Mouse (Mus musculus): ENCODE measurements around the gene Fam83c. TPM values are rescaled to one million over a fixed set of nuclear protein-coding genes. Genes with fewer than 3 reads are reported as not detected.

Gene Fam83c
- not detected in 2 replicates for polyA plus RNA-seq (2012; ENCODE audit: low replicate concordance)

DNA sequence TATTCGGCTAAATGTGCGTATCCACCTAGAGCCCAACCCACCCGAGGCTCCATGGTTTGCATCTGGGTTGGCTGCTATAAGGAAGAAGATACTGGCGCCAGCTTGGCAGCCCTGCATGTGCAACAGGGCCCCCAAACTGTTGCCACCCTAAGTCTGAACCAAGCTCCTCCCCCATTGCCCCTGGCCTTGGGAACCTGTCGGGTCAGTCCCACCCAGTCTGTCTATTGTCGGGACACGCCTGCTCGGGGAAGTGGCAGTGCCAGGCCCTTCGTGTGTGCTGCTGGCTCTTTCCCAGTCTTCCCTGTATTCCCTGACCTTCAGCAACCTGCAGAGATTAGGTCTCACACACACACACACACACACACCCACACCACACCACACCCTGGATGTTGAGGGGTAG, at the start of gene Fam83c:
Gene Fam83c, minus strand, starts transcription at position 123 of the 400 bp plus-strand sequence.

GRCm38 (mm10) chr2:155826630-155827424, 7.8 kb downstream of the Fam83c start, which contains the start of gene Eif6:
Gene Eif6 (minus strand): TSS chr2:155826925.

DNA sequence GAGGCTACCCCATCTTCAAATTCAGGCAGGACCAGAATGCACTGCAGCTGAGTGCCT, 15.4 kb downstream of the Fam83c start, which contains the start of gene BC029722:
Gene BC029722, minus strand, starts transcription at position 35 of the 57 bp plus-strand sequence.

Other genes with a start within 250 kb of the Fam83c start
- 17.2 and 20.6 TPM in 2 replicates for gene Gss, start 242.0 kb downstream of the Fam83c start, polyA plus RNA-seq (2012; ENCODE audit: low replicate concordance)
- gene Myh7b, start 223.6 kb downstream of the Fam83c start, polyA plus RNA-seq (2012; ENCODE audit: low replicate concordance): 2.6 and 5.9 TPM in 2 replicates
- 79.6 and 93.0 TPM in 2 replicates for gene Trpc4ap, start 142.5 kb downstream of the Fam83c start, polyA plus RNA-seq (2012; ENCODE audit: low replicate concordance)
- gene Edem2, start 105.4 kb downstream of the Fam83c start, polyA plus RNA-seq (2012; ENCODE audit: low replicate concordance): 52.9 and 96.9 TPM in 2 replicates
- not detected in 2 replicates for gene Gm17581, start 99.0 kb downstream of the Fam83c start, polyA plus RNA-seq (2012; ENCODE audit: low replicate concordance)
- gene Procr, start 83.7 kb downstream of the Fam83c start, polyA plus RNA-seq (2012; ENCODE audit: low replicate concordance): 0.71 and 3.0 TPM in 2 replicates
- gene Mmp24, start 59.5 kb downstream of the Fam83c start, polyA plus RNA-seq (2012; ENCODE audit: low replicate concordance): not detected in 2 replicates
- 34.6 and 39.0 TPM in 2 replicates for gene BC029722, start 15.4 kb downstream of the Fam83c start, polyA plus RNA-seq (2012; ENCODE audit: low replicate concordance)
- gene Eif6, start 7.9 kb downstream of the Fam83c start, polyA plus RNA-seq (2012; ENCODE audit: low replicate concordance): 525 and 574 TPM in 2 replicates
- gene Uqcc1, start 95.5 kb upstream of the Fam83c start, polyA plus RNA-seq (2012; ENCODE audit: low replicate concordance): 1.9 and 2.0 TPM in 2 replicates
- 0.25 TPM in 1 of 2 replicates, not detected in the other for gene Gm15557, start 105.9 kb upstream of the Fam83c start, polyA plus RNA-seq (2012; ENCODE audit: low replicate concordance)
- gene Gdf5, start 110.5 kb upstream of the Fam83c start, polyA plus RNA-seq (2012; ENCODE audit: low replicate concordance): 0.31 and 0.70 TPM in 2 replicates
- 13.3 and 14.7 TPM in 2 replicates for gene Cep250, start 121.6 kb upstream of the Fam83c start, polyA plus RNA-seq (2012; ENCODE audit: low replicate concordance)
- gene 6430550D23Rik, start 173.1 kb upstream of the Fam83c start, polyA plus RNA-seq (2012; ENCODE audit: low replicate concordance): 0.34 and 0.60 TPM in 2 replicates
- 23.3 and 34.1 TPM in 2 replicates for gene Ergic3, start 173.2 kb upstream of the Fam83c start, polyA plus RNA-seq (2012; ENCODE audit: low replicate concordance)
- gene Fer1l4, start 218.1 kb upstream of the Fam83c start, polyA plus RNA-seq (2012; ENCODE audit: low replicate concordance): 0.24 and 0.41 TPM in 2 replicates
- gene Spag4, start 230.3 kb upstream of the Fam83c start, polyA plus RNA-seq (2012; ENCODE audit: low replicate concordance): 3.1 and 3.3 TPM in 2 replicates